Mouse (Mus musculus) embryonic facial prominence, embryonic 14.5 days (tissue): ENCODE measurements at regions not wholly inside any gene's neighbourhood (a gene's known extent, or its start where the extent isn't known, plus 50 kb on each side); places are given as distances from the start of the nearest gene placed in this dataset.

Source experiments
- ATAC-seq: fragments of 200-750 bp; cut with Nextera tagmentation; 2 replicates; pipeline ENCODE4 v1.8.0; 2017; ENCODE audit warnings: low read depth, moderate number of reproducible peaks, moderate TSS enrichment
- DNase-seq: peaks from one replicate; pipeline ENCODE4 v3.0.0-alpha.2; 2015; ENCODE audit warnings: low spot score
- H3K27ac ChIP-seq: fragments of 300-500 bp; sonication (generic); replicated peaks from 2 replicates; pipeline ENCODE4 v1.5.1; 2014; ENCODE audit warnings: low read depth, mild to moderate bottlenecking, low read length, moderate library complexity
- H3K27me3 ChIP-seq: fragments of 300-500 bp; sonication (generic); replicated peaks from 2 replicates; pipeline ENCODE4 v1.6.1; 2014; ENCODE audit warnings: low read length; ENCODE audit not compliant: control insufficient read depth, insufficient read depth
- H3K36me3 ChIP-seq: fragments of 300-500 bp; sonication (generic); 2 replicates; pipeline ENCODE4 v1.6.1; 2014; ENCODE audit warnings: low read length, mixed read lengths; ENCODE audit not compliant: control insufficient read depth, insufficient read depth
- H3K4me1 ChIP-seq: fragments of 300-500 bp; sonication (generic); 2 replicates; pipeline ENCODE4 v1.6.1; 2014; ENCODE audit warnings: antibody characterized with exemption, low read length; ENCODE audit not compliant: control insufficient read depth, insufficient read depth
- H3K4me2 ChIP-seq: fragments of 300-500 bp; sonication (generic); 2 replicates; pipeline ENCODE4 v1.6.1; 2014; ENCODE audit warnings: low read depth, mild to moderate bottlenecking, low read length, moderate library complexity, mixed read lengths
- H3K4me3 ChIP-seq: fragments of 300-500 bp; sonication (generic); 2 replicates; pipeline ENCODE4 v1.5.1; 2014; ENCODE audit warnings: low read depth, mild to moderate bottlenecking, low read length
- H3K9ac ChIP-seq: fragments of 300-500 bp; sonication (generic); 2 replicates; pipeline ENCODE4 v1.6.1; 2014; ENCODE audit warnings: low read depth, mild to moderate bottlenecking, low read length, moderate library complexity, mixed read lengths
- H3K9me3 ChIP-seq: fragments of 300-500 bp; sonication (generic); 2 replicates; pipeline ENCODE4 v1.6.1; 2016; ENCODE audit warnings: low read length; ENCODE audit not compliant: control insufficient read depth
- WGBS: fragments of 180-500 bp; shearing (Covaris S2); extraction: QIAGEN DNeasy Blood & Tissue Kit; methylation state at CpG from one replicate; pipeline ENCODE4 v1.1.7; 2014; 5-methylcytosine and 5-hydroxymethylcytosine counted together

DNA sequence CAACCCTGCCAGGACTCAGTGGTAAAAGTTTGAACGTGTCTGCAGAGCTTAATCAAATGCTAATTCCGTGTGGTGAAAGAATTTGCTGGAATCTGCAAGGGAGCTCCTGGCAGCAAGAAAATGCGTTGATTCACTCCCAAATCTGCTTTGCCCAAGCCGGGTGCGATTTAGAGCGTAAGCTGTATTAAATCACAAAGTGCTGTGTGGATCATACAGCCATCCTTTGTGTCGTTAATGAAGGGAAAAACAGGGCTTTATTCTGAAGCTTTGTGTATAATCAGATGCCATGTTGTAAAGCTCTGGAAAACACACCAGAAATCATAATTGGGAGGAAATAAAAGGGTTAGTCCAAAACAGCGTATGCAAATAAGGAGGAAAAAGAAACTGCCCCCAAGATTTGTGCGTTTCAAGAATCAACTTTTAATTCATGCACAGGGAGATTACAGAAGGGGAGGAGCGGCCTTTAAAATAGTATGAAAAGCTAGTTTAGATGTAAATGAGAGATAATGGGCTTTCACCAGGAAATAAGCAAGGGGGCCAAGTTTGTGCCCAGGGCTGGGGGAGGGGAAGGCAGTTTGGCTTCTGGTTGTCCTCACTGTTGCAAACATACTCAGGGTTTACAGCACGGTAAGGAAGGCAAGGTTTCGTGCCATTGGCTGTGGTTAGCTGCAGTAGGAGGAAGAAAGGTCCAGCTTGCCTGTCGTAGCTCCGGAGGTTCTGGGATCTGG, 303.7 kb downstream of the H2al1j start:
- 22% methylated on average over 14 of the region's 14 CpGs for WGBS
- peak; percentile 28 for DNase-seq
- H3K4me3 ChIP-seq = peak overlapping the region; percentile 16

DNA sequence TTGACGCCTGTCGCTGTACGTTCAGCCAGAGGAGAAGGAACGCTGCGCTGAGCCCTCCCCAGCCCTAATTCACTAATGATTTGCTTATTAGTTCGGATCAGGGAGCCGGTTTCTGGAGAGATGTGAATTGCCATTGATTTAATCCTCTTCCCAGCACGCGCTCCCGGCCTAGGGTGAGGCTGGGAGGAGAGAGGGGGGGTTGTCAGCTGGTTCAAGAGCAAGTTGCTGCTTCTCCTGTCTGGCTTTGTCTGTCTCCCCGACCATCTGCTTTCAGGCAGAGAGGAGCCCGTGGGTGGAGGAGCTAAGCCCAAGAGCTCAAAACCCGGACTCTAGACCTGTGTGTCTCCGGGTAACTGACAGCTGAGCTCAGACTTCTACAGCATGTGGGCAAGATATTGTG, 304.4 kb downstream of the H2al1j start:
- peak; percentile 60 for DNase-seq
- Histone ChIP-seq H3K4me1 (peaks cover 5% of the 10 kb centered on the region; the same call in 1 of the 2 replicates), H3K27me3 (0 out of 2 replicates have a peak, but pooled peaks cover 12% of the 10 kb centered on the region), H3K36me3 (no peaks in the 10 kb centered on the region), H3K9ac (peak overlapping the region; percentile 40; the same call in 1 of the 2 replicates), H3K4me2 (peak overlapping the region; percentile 50), H3K4me3 (peak overlapping the region; percentile 16), H3K9me3 (no peaks in the 10 kb centered on the region), H3K27ac (no peak overlapping the region)
- 16% methylated on average over 11 of the region's 14 CpGs for WGBS
- no peak for ATAC-seq

More for the DNA sequence above, 303.7 kb downstream of the H2al1j start:
- H3K4me1 ChIP-seq = peaks cover 5% of the 10 kb centered on the region; the same call in 1 of the 2 replicates
- H3K36me3 ChIP-seq = no peaks in the 10 kb centered on the region
- no peaks in the 10 kb centered on the region for H3K9me3 ChIP-seq
- H3K27ac ChIP-seq = no peak overlapping the region
- H3K27me3 ChIP-seq = 0 out of 2 replicates have a peak, but pooled peaks cover 13% of the 10 kb centered on the region
- H3K4me2 ChIP-seq = peak overlapping the region; percentile 50
- ATAC-seq = no peak
- H3K9ac ChIP-seq = no peak overlapping the region; the same call in 1 of the 2 replicates

- no peak overlapping the region for H3K4me3 ChIP-seq
- H3K4me2 ChIP-seq = no peak overlapping the region
- 60% methylated on average over 6 of the region's 6 CpGs for WGBS
- H3K9me3 ChIP-seq = no peaks in the 10 kb centered on the region
- H3K27ac ChIP-seq = no peak overlapping the region
- DNase-seq (no peak), ATAC-seq (no peak)
- no peaks in the 10 kb centered on the region for H3K36me3 ChIP-seq
- peaks cover 12% of the 10 kb centered on the region; the same call in 1 of the 2 replicates for H3K27me3 ChIP-seq
- H3K4me1 ChIP-seq = peaks cover 5% of the 10 kb centered on the region; the same call in 1 of the 2 replicates
- no peak overlapping the region for H3K9ac ChIP-seq
These were observed 306.2 kb downstream of the H2al1j start for GRCm38 (mm10) chrX:11633823-11634222.

DNA sequence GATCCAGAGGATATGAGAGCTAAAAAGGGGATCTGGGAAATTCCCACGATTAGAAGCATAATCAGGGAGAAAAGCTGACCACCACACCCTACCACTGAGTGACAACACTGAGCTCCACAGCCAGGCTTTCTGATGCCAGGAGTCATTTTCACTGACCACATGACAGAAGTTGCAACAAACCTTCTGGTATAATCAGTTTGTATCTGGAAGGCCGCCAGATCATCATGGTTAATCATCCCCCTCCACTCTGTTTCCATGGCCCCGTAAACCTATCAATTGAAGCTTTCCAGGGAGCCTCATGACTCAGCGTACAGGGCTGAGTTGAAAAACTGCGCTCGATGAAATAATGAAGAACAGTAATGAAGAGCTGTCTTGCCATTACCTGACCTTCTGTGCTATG, 316.9 kb downstream of the H2al1j start:
- no peaks in the 10 kb centered on the region for H3K4me1 ChIP-seq
- no peak overlapping the region for H3K27ac ChIP-seq
- 77% methylated on average over 6 of the region's 6 CpGs for WGBS
- ATAC-seq (no peak), DNase-seq (no peak)
- H3K27me3 ChIP-seq = no peaks in the 10 kb centered on the region; the same call in 1 of the 2 replicates
- no peak overlapping the region for H3K9ac ChIP-seq
- H3K4me3 ChIP-seq = no peak overlapping the region
- peaks cover 11% of the 10 kb centered on the region for H3K9me3 ChIP-seq
- no peak overlapping the region for H3K4me2 ChIP-seq
- H3K36me3 ChIP-seq = no peaks in the 10 kb centered on the region

- peaks cover 11% of the 10 kb centered on the region for H3K9me3 ChIP-seq
- no peak overlapping the region for H3K4me2 ChIP-seq
- H3K4me3 ChIP-seq = no peak overlapping the region
- H3K36me3 ChIP-seq = no peaks in the 10 kb centered on the region
- DNase-seq (no peak), ATAC-seq (no peak)
- no peaks in the 10 kb centered on the region for H3K4me1 ChIP-seq
- H3K9ac ChIP-seq = no peak overlapping the region
- no peak overlapping the region for H3K27ac ChIP-seq
- WGBS = 86% methylated on average over 7 of the region's 7 CpGs
- H3K27me3 ChIP-seq = peaks cover 4% of the 10 kb centered on the region; the same call in 1 of the 2 replicates
These were observed 319.3 kb downstream of the H2al1j start for GRCm38 (mm10) chrX:11646681-11647526.

- ATAC-seq = no peak
- no peaks in the 10 kb centered on the region for H3K4me1 ChIP-seq
- DNase-seq = no peak
- peaks cover 4% of the 10 kb centered on the region; the same call in 1 of the 2 replicates for H3K27me3 ChIP-seq
- H3K36me3 ChIP-seq = no peaks in the 10 kb centered on the region
- H3K9ac ChIP-seq = no peak overlapping the region
- peaks cover 11% of the 10 kb centered on the region for H3K9me3 ChIP-seq
- no peak overlapping the region for H3K4me2 ChIP-seq
- H3K27ac ChIP-seq = no peak overlapping the region
- WGBS = 64% methylated on average over 1 of the region's 1 CpGs
- no peak overlapping the region for H3K4me3 ChIP-seq
These were observed 319.9 kb downstream of the H2al1j start for GRCm38 (mm10) chrX:11647527-11647836.

GRCm38 (mm10) chrX:11653336-11653735, 325.7 kb downstream of the H2al1j start:
- H3K4me3 ChIP-seq = no peak overlapping the region
- H3K9ac ChIP-seq = no peak overlapping the region
- no peak overlapping the region for H3K4me2 ChIP-seq
- DNase-seq (no peak), ATAC-seq (no peak)
- H3K36me3 ChIP-seq = no peaks in the 10 kb centered on the region
- H3K9me3 ChIP-seq = peaks cover 6% of the 10 kb centered on the region
- H3K27ac ChIP-seq = no peak overlapping the region
- 80% methylated on average over 2 of the region's 2 CpGs for WGBS
- H3K4me1 ChIP-seq = no peaks in the 10 kb centered on the region
- H3K27me3 ChIP-seq = peaks cover 12% of the 10 kb centered on the region; the same call in 1 of the 2 replicates

- H3K4me2 ChIP-seq = no peak overlapping the region
- no peaks in the 10 kb centered on the region for H3K4me1 ChIP-seq
These were observed 327.4 kb downstream of the H2al1j start for GRCm38 (mm10) chrX:11654976-11655375.

More at GRCm38 (mm10) chrX:11654976-11655375, 327.4 kb downstream of the H2al1j start:
- H3K4me3 ChIP-seq = no peak overlapping the region
- DNase-seq = peak; percentile 16
- 58% methylated on average over 4 of the region's 5 CpGs for WGBS
- peaks cover 12% of the 10 kb centered on the region; the same call in 1 of the 2 replicates for H3K27me3 ChIP-seq
- H3K27ac ChIP-seq = no peak overlapping the region
- ATAC-seq = 0 out of 2 replicates have a peak, but pooled peaks have one; percentile 44
- no peaks in the 10 kb centered on the region for H3K9me3 ChIP-seq
- H3K36me3 ChIP-seq = no peaks in the 10 kb centered on the region
- H3K9ac ChIP-seq = no peak overlapping the region
